Mouse (Mus musculus) forebrain, embryonic 10.5 days (tissue): ENCODE results near the gene Lrrc10. TPM values are rescaled to one million over a fixed set of nuclear protein-coding genes. Genes with fewer than 3 reads are reported as not detected.
A peak's percentile ranks its signal among the peaks of the same experiment; 100 is the strongest.
"Not testable (repeated sequence)": the region's sequence is repeated elsewhere in the genome, so short reads cannot be mapped to it uniquely, and the experiment has no call there.

ENCODE experiments used
- DNase-seq: peaks from one replicate; pipeline ENCODE4 v3.0.0-alpha.2; 2017; ENCODE audit warnings: low spot score; ENCODE audit errors: extremely low spot score
- H3K27ac ChIP-seq: fragments of 300-500 bp; sonication (generic); 2 replicates; pipeline ENCODE4 v1.5.1; 2016; ENCODE audit warnings: mild to moderate bottlenecking
- H3K27me3 ChIP-seq: fragments of 300-500 bp; sonication (generic); 2 replicates; pipeline ENCODE4 v1.6.1; 2016; ENCODE audit warnings: mild to moderate bottlenecking; ENCODE audit not compliant: poor library complexity, severe bottlenecking
- H3K36me3 ChIP-seq: fragments of 300-500 bp; sonication (generic); replicated peaks from 2 replicates; pipeline ENCODE4 v1.6.1; 2016; ENCODE audit warnings: mild to moderate bottlenecking, moderate library complexity
- H3K4me1 ChIP-seq: fragments of 300-500 bp; sonication (generic); 2 replicates; pipeline ENCODE4 v1.6.1; 2016
- H3K4me3 ChIP-seq: fragments of 300-500 bp; sonication (generic); 2 replicates; pipeline ENCODE4 v1.5.1; 2016; ENCODE audit warnings: mild to moderate bottlenecking, moderate library complexity
- H3K9me3 ChIP-seq: fragments of 300-500 bp; sonication (generic); 2 replicates; pipeline ENCODE4 v1.6.1; 2016; ENCODE audit warnings: mild to moderate bottlenecking, moderate library complexity
- WGBS: fragments of 180-500 bp; shearing (Covaris S2); methylation state at CpG from one replicate; pipeline ENCODE4 v1.1.7; 2016; 5-methylcytosine and 5-hydroxymethylcytosine counted together
- polyA plus RNA-seq: library from polyadenylated mRNA; unstranded; fragments of >200 nt; fragmentation: Nextera tagmentation; extraction: Ambion mirVana; gene quantifications from 2 replicates; pipeline ENCODE4 v1.2.1, GENCODE M21; 2016

Lrrc10 gene
- polyA plus RNA-seq, 1 experiment from 2014 or later: not detected

- peaks cover 41% of the 10 kb centered on the region for H3K27me3 ChIP-seq
- H3K4me1 ChIP-seq: peaks cover 31% of the 10 kb centered on the region
- no peaks in the 10 kb centered on the region for H3K36me3 ChIP-seq
- H3K9me3 ChIP-seq: no peaks in the 10 kb centered on the region
- WGBS: 58% methylated on average over 7 of the region's 7 CpGs
- H3K4me3 ChIP-seq: no peak overlapping the region
- H3K27ac ChIP-seq: no peak overlapping the region
- no peak for DNase-seq
These were observed 26.8 kb upstream of the Lrrc10 start for GRCm38 (mm10) chr10:117018281-117018840.

- Histone ChIP-seq H3K9me3 (no peaks in the 10 kb centered on the region), H3K4me3 (peak overlapping the region; percentile 7; the same call in 1 of the 2 replicates), H3K27ac (peak overlapping the region; percentile 16; the same call in 1 of the 2 replicates), H3K4me1 (peaks cover 37% of the 10 kb centered on the region), H3K36me3 (no peaks in the 10 kb centered on the region), H3K27me3 (peaks cover 63% of the 10 kb centered on the region)
- DNase-seq: peak; percentile 56
- WGBS: 17% methylated on average over 21 of the region's 21 CpGs
These were observed 24.0 kb upstream of the Lrrc10 start for GRCm38 (mm10) chr10:117021020-117021754.

GRCm38 (mm10) chr10:117023693-117024092 lies 21.4 kb upstream of the Lrrc10 start:
- no peaks in the 10 kb centered on the region for H3K36me3 ChIP-seq
- H3K27me3 ChIP-seq: peaks cover 69% of the 10 kb centered on the region
- no peaks in the 10 kb centered on the region for H3K9me3 ChIP-seq
- H3K4me3 ChIP-seq: no peak overlapping the region
- WGBS: 71% methylated on average over 16 of the region's 16 CpGs
- H3K27ac ChIP-seq: no peak overlapping the region
- no peak for DNase-seq
- H3K4me1 ChIP-seq: peaks cover 32% of the 10 kb centered on the region

GRCm38 (mm10) chr10:117025776-117026175 lies 19.4 kb upstream of the Lrrc10 start:
- not testable (repeated sequence) for H3K9me3 ChIP-seq, H3K27ac ChIP-seq, H3K4me3 ChIP-seq, DNase-seq, H3K36me3 ChIP-seq
- Histone ChIP-seq H3K4me1 (peaks cover 26% of the 10 kb centered on the region), H3K27me3 (peaks cover 60% of the 10 kb centered on the region)

- Histone ChIP-seq H3K9me3 (no peaks in the 10 kb centered on the region), H3K27me3 (peaks cover 59% of the 10 kb centered on the region)
- WGBS: 82% methylated on average over 8 of the region's 8 CpGs
These were observed 19.0 kb upstream of the Lrrc10 start for GRCm38 (mm10) chr10:117026176-117026575.

GRCm38 (mm10) chr10:117031160-117031559 lies 14.0 kb upstream of the Lrrc10 start:
- Histone ChIP-seq H3K27me3 (peaks cover 9% of the 10 kb centered on the region; the same call in 1 of the 2 replicates), H3K36me3 (no peaks in the 10 kb centered on the region), H3K9me3 (no peaks in the 10 kb centered on the region), H3K4me3 (no peak overlapping the region), H3K27ac (no peak overlapping the region), H3K4me1 (peaks cover 17% of the 10 kb centered on the region)
- DNase-seq: no peak
- 95% methylated on average over 3 of the region's 3 CpGs for WGBS

More at GRCm38 (mm10) chr10:117026176-117026575, 19.0 kb upstream of the Lrrc10 start:
- Histone ChIP-seq H3K4me1 (peaks cover 22% of the 10 kb centered on the region), H3K27ac (no peak overlapping the region), H3K4me3 (no peak overlapping the region), H3K36me3 (no peaks in the 10 kb centered on the region)
- no peak for DNase-seq

- H3K27me3 ChIP-seq: peaks cover 3% of the 10 kb centered on the region; the same call in 1 of the 2 replicates
- peak; percentile 69 for DNase-seq
- H3K27ac ChIP-seq: no peak overlapping the region
- H3K4me3 ChIP-seq: no peak overlapping the region
- H3K9me3 ChIP-seq: no peaks in the 10 kb centered on the region
- H3K4me1 ChIP-seq: peaks cover 12% of the 10 kb centered on the region
- H3K36me3 ChIP-seq: no peaks in the 10 kb centered on the region
- 36% methylated on average over 8 of the region's 8 CpGs for WGBS
These were observed 11.4 kb upstream of the Lrrc10 start for GRCm38 (mm10) chr10:117033785-117034184.

GRCm38 (mm10) chr10:117040355-117040754 lies 4.8 kb upstream of the Lrrc10 start:
- Histone ChIP-seq H3K27ac (no peak overlapping the region), H3K27me3 (peaks cover 7% of the 10 kb centered on the region; the same call in 1 of the 2 replicates), H3K4me1 (peaks cover 13% of the 10 kb centered on the region), H3K9me3 (no peaks in the 10 kb centered on the region), H3K36me3 (no peaks in the 10 kb centered on the region), H3K4me3 (no peak overlapping the region)
- no peak for DNase-seq
- WGBS: 75% methylated on average over 6 of the region's 6 CpGs

- no peaks in the 10 kb centered on the region for H3K9me3 ChIP-seq
- peaks cover 17% of the 10 kb centered on the region for H3K27me3 ChIP-seq
- H3K4me1 ChIP-seq: peaks cover 27% of the 10 kb centered on the region
- DNase-seq: no peak
- no peaks in the 10 kb centered on the region for H3K36me3 ChIP-seq
- no peak overlapping the region for H3K27ac ChIP-seq
- no peak overlapping the region for H3K4me3 ChIP-seq
- 89% methylated on average over 14 of the region's 14 CpGs for WGBS
These were observed 2.8 kb upstream of the Lrrc10 start for GRCm38 (mm10) chr10:117042295-117042694.

GRCm38 (mm10) chr10:117043497-117044166 lies 1.5 kb upstream of the Lrrc10 start:
- not testable (repeated sequence) for H3K9me3 ChIP-seq, H3K27ac ChIP-seq, H3K4me3 ChIP-seq, H3K36me3 ChIP-seq, DNase-seq
- WGBS: 65% methylated on average over 16 of the region's 16 CpGs
- Histone ChIP-seq H3K27me3 (peaks cover 17% of the 10 kb centered on the region), H3K4me1 (peaks cover 27% of the 10 kb centered on the region)

GRCm38 (mm10) chr10:117049253-117049652 lies 4.1 kb downstream of the Lrrc10 start:
- H3K36me3 ChIP-seq: peaks cover 63% of the 10 kb centered on the region
- H3K9me3 ChIP-seq: no peaks in the 10 kb centered on the region
- WGBS: 84% methylated on average over 4 of the region's 4 CpGs
- DNase-seq: no peak
- peaks cover 22% of the 10 kb centered on the region for H3K4me1 ChIP-seq
- H3K27ac ChIP-seq: no peak overlapping the region
- H3K4me3 ChIP-seq: no peak overlapping the region
- peaks cover 14% of the 10 kb centered on the region for H3K27me3 ChIP-seq

GRCm38 (mm10) chr10:117049961-117050597 lies 4.9 kb downstream of the Lrrc10 start:
- WGBS: 89% methylated on average over 4 of the region's 4 CpGs
- peaks cover 72% of the 10 kb centered on the region for H3K36me3 ChIP-seq

More at GRCm38 (mm10) chr10:117049961-117050597, 4.9 kb downstream of the Lrrc10 start:
- DNase-seq: no peak
- Histone ChIP-seq H3K4me3 (no peak overlapping the region), H3K4me1 (peaks cover 19% of the 10 kb centered on the region), H3K9me3 (no peaks in the 10 kb centered on the region), H3K27me3 (peaks cover 12% of the 10 kb centered on the region), H3K27ac (no peak overlapping the region)
